1 mouse cellular context compared by ENCODE assay signal in genomic region chr5:115161064-115161939, GRCm38 (mm10).
A peak's percentile ranks its signal among the peaks of the same experiment; 100 is the strongest.
TF ChIP-seq lines count a peak whose summit lies in the region.

No protein-coding gene starts in this region.

TF ChIP-seq in MEL, 35 proteins besides CTCF, POLR2A, EP300 and RAD21 (continued from another document):
- TF ChIP-seq MAFK (IDR thresholded peaks at IDR 0.05; ENCODE audit: borderline replicate concordance, low read depth, low read length) = no peak
- TF ChIP-seq ETS1 (IDR thresholded peaks at IDR 0.05; ENCODE audit: low read depth, low read length) = peak; percentile 70
- TF ChIP-seq RCOR1 (IDR thresholded peaks at IDR 0.05; ENCODE audit: low read depth, low read length) = peak; percentile 31; the same call in 1 of the 2 replicates
- TF ChIP-seq CHD2 (IDR thresholded peaks at IDR 0.05; ENCODE audit: low read length) = no peak
- TF ChIP-seq MYB (IDR thresholded peaks at IDR 0.05; ENCODE audit: low read depth, low read length) = no peak
- TF ChIP-seq SMC3 (IDR thresholded peaks at IDR 0.05; ENCODE audit: low read depth, low read length) = no peak
- TF ChIP-seq NRF1 (IDR thresholded peaks at IDR 0.05; ENCODE audit: insufficient read depth, low read depth, low read length, poor library complexity, severe bottlenecking) = no peak
- TF ChIP-seq BHLHE40 (IDR thresholded peaks at IDR 0.05; ENCODE audit: borderline replicate concordance, low read depth, low read length) = no peak
- TF ChIP-seq ZKSCAN1 (IDR thresholded peaks at IDR 0.05; ENCODE audit: low read depth, low read length) = no peak
- TF ChIP-seq ZC3H11A (IDR thresholded peaks at IDR 0.05; ENCODE audit: low read depth, low read length) = no peak
- no peak for TF ChIP-seq MAZ (IDR thresholded peaks at IDR 0.05; ENCODE audit: low read depth, low read length)
- TF ChIP-seq ZNF384 (IDR thresholded peaks at IDR 0.05; ENCODE audit: low read depth, low read length) = peak; percentile 91
- TF ChIP-seq KAT2A (conservative IDR thresholded peaks at IDR 0.05; ENCODE audit: low read depth, low read length) = no peak
- peak; percentile 50; the same call in 1 of the 2 replicates for TF ChIP-seq ELF1 (IDR thresholded peaks at IDR 0.05; ENCODE audit: low read depth, low read length)
- no peak for TF ChIP-seq HCFC1 (IDR thresholded peaks at IDR 0.05; ENCODE audit: low read depth, low read length)
- no peak for TF ChIP-seq POLR2AphosphoS5 (IDR thresholded peaks at IDR 0.05; ENCODE audit: borderline replicate concordance, low read depth, low read length)
- TF ChIP-seq USF1 (IDR thresholded peaks at IDR 0.05; ENCODE audit: low read depth, low read length) = no peak
- no peak for TF ChIP-seq USF2 (IDR thresholded peaks at IDR 0.05; ENCODE audit: borderline replicate concordance in 1 of 2, insufficient read depth in 1 of 2, low read depth in 1 of 2, low read length in 2 of 2)
- TF ChIP-seq GATA1 (IDR thresholded peaks at IDR 0.05; ENCODE audit: low read depth, low read length) = peak; percentile 82
- TF ChIP-seq SIN3A (IDR thresholded peaks at IDR 0.05; ENCODE audit: low read length) = 0 out of 2 replicates have a peak, but pooled peaks have one; percentile 55
- TF ChIP-seq POLR2AphosphoS2 (IDR thresholded peaks at IDR 0.05; ENCODE audit: low read length) = no peak
- no peak; the same call in 1 of the 2 replicates for TF ChIP-seq NELFE (IDR thresholded peaks at IDR 0.05; ENCODE audit: low read depth, low read length)
- TF ChIP-seq ZMIZ1 (IDR thresholded peaks at IDR 0.05; ENCODE audit: low read depth, low read length) = no peak
- peak; percentile 47; the same call in 1 of the 2 replicates for TF ChIP-seq TBP (IDR thresholded peaks at IDR 0.05; ENCODE audit: low read depth, low read length)
